Mouse (Mus musculus): ENCODE measurements at regions not wholly inside any gene's neighbourhood (a gene's known extent, or its start where the extent isn't known, plus 50 kb on each side); places are given as distances from the start of the nearest gene placed in this dataset.

- intact Hi-C loops (cut with DNase I), result no loop called here
- DNase-seq (ENCODE audit: low spot score in 2 of 2), result no peak
These were observed 122.6 kb upstream of the Usp24 start for GRCm38 (mm10) chr4:106193204-106193945.

DNA sequence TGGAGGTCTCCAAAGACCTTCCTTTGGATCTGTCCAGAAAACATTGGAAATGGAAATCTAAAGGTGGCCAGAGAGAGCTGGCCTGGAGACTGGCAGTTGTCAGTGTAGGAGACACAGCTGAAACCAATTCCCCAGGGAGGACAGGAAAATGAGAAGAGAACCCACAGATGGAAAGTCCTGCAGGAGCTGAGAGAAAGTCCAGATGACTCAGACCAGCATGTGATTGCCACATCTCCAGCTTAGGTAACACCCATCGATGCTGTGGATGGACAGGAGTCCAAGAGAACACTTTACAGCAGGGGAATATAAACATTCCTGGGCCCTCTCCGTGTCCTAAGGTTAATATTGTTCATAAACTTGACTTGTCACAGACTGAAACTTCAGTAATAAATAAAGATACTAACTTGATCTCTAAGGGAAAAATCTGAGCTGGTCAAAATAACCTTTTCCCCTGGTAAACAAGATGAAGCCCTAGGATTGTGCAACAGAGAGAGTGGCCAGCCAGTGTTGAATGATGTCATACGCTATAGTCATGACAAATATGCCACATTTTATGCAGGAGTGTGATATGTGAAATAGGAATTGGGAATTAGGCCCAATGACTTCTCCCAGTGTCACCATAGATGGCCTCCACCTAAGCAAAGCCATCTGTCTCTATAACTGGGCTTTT is 120.4 kb upstream of the Usp24 start:
- DNase-seq (ENCODE audit: low spot score in 2 of 2), result no peak
- intact Hi-C loops (cut with DNase I), result no loop called here

GRCm38 (mm10) chr4:106199833-106200232 is 116.2 kb upstream of the Usp24 start:
- intact Hi-C loops (cut with DNase I), result no loop called here
- DNase-seq (ENCODE audit: low spot score in 2 of 2), result peak in 1 of 2 experiments; percentile 44

DNA sequence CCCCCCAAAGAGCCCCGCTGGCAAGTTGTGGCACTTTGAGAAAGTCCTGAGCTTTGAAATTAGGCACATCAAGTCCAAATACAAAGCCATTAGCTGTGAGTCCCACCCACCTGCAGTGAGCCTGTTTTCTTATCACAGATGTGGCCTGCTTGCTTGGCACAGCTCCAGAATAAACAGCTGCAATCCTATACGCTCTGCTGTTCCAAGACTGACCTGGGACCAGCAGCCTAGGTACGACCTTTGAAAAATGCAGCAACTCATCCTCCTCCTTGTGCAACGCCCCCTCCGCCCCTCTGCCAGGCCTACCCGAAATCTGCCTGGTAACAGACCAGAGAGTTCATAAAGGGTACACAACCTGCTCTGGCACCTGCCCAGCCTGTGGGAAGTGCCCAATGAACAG is 115.8 kb upstream of the Usp24 start:
- intact Hi-C loops (cut with DNase I), result no loop called here
- no peak for DNase-seq (ENCODE audit: low spot score in 2 of 2)

GRCm38 (mm10) chr4:106202554-106202953 is 113.5 kb upstream of the Usp24 start:
- DNase-seq (ENCODE audit: low spot score in 2 of 2), result no peak
- intact Hi-C loops (cut with DNase I), result no loop called here

DNA sequence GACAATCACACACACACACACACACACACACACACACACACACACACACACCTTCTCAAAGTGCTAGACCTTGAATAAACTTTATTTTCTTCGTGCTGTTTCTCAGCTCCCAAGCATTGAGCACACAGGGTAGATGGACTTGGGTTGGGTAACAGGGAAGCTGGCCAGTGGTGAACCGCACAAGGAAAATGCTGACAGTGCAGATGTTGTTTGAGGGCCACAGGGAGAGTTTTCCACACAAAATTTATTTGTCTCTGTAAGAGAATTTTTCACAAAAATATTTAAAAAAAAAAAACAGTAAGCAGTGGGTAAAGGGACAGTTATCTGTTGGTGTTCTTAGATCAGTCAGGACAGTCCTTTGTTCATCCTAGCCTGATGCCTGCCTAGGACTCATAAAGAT is 110.8 kb upstream of the Usp24 start:
- no peak for DNase-seq (ENCODE audit: low spot score in 2 of 2)
- intact Hi-C loops (cut with DNase I), result no loop called here

- DNase-seq (ENCODE audit: low spot score in 2 of 2), result no peak
- intact Hi-C loops (cut with DNase I), result no loop called here
These were observed 110.0 kb upstream of the Usp24 start for GRCm38 (mm10) chr4:106206023-106206422.

- intact Hi-C loops (cut with DNase I), result no loop called here
- no peak for DNase-seq (ENCODE audit: low spot score in 2 of 2)
These were observed 106.5 kb upstream of the Usp24 start for GRCm38 (mm10) chr4:106209465-106209864.

DNA sequence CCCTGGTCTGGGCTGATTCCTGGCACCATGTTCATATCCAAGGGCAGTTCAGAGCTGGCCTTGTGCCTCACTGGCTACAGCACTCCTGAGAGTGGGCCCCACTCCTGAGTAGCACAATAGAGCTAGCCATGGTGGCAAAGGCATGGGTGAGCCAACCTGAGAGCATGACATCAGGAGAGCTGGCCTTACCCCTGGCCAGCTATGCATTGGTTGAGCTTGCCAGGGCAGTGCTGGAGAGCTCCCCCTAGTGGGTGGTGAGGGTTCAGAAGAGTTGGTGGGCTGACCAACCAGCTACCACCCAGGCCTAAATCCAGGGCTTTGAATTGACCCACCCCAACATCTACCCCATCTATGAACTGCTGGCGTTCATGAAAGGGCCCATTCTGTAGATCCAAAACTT is 106.0 kb upstream of the Usp24 start:
- intact Hi-C loops (cut with DNase I), result no loop called here
- no peak for DNase-seq (ENCODE audit: low spot score in 2 of 2)

- intact Hi-C loops (cut with DNase I), result no loop called here
- DNase-seq (ENCODE audit: low spot score in 2 of 2), result no peak
These were observed 101.8 kb upstream of the Usp24 start for GRCm38 (mm10) chr4:106214170-106214569.

GRCm38 (mm10) chr4:106220621-106221020 is 95.4 kb upstream of the Usp24 start:
- no peak for DNase-seq (ENCODE audit: low spot score in 2 of 2)
- intact Hi-C loops (cut with DNase I), result no loop called here

DNA sequence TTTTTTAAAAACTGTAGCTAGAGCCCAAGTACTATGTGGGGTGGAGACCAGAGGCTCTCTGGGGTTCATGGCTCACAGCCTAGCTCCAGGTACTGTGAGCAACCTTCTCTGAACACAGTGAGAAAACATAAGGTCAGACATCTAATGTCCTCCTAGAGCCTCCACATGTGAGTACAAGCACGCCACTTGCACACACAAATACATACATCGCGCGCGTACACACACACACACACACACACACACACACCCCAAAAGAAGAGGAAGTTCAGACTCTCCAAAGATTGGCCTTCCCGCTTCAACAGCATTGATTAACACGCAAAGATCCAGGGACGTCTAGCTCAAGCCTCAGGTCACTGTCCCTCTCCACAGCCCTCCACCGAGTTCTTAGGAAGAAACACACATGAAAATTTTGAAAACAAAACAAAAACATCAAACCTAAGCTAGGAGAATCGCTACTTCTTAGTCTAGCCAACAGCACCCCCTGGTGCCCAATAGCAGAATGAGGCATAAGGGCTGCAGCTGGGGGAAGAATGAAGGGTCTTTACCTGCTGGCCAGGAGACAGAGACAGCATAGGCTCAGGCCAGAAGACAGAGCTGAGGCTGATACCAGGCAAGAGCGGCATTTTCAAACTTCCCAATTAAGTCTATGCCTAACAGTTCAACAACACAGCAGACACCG is 90.7 kb upstream of the Usp24 start:
- DNase-seq (ENCODE audit: low spot score in 2 of 2), result peak; percentile 59
- intact Hi-C loops (cut with DNase I), result loop anchor here (1.0 to 5.0 kb wide), 3 partner anchors 1073 to 1313 kb away; partner anchors contain the start of gene Fyb2

DNA sequence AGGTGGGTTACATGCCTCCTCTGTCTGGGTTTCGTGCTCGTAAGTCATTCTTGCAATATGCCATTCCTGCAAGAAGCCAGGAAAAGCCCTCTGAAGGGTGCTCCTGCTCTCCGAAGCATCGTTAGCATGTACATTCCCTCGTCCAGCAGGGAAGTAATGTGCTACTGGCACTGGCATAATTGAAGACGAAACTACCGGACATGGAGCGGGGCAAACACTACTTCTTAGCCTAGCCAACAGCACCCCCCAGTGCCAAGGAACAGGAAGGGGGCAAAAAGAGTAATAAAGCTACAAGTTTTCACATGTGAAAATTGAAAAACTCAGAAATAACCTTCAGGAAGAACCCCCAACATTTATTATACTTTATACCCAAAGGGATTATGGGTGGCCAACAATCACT is 88.6 kb upstream of the Usp24 start:
- intact Hi-C loops (cut with DNase I), result loop anchor here (5.0 kb wide), 2 partner anchors 1195 to 1315 kb away; partner anchors contain the start of gene Fyb2
- DNase-seq (ENCODE audit: low spot score in 2 of 2), result peak in 1 of 2 experiments; percentile 37

DNA sequence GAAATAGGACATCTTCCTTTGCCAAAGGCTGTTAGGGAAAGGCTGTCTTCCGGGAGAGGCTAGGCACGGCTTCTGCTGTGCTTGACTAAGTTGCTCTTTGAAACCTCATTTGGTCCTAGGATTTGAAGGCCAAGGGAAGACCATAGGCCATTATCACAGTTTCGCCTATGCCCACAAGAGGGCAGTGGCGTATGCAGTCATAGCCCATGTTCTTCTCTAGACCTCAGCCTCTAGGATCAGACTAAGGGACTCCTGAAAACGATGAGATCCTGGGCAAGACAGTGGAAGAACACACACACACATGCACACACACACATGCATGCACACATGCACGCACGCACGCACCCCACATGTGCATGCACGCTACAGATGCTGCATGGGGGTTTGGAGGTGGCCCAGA is 87.5 kb upstream of the Usp24 start:
- peak; percentile 78 to 83 for DNase-seq (ENCODE audit: low spot score in 2 of 2)
- intact Hi-C loops (cut with DNase I), result loop anchor here (1.0 to 5.0 kb wide), 4 partner anchors 88 to 1316 kb away; partner anchors contain the start of genes Fyb2 and Usp24

GRCm38 (mm10) chr4:106229526-106229925 is 86.5 kb upstream of the Usp24 start:
- intact Hi-C loops (cut with DNase I), result loop anchor here (2.0 to 5.0 kb wide), 3 partner anchors 87 to 1317 kb away; partner anchors contain the start of genes Fyb2 and Usp24
- DNase-seq (ENCODE audit: low spot score in 2 of 2), result no peak

- intact Hi-C loops (cut with DNase I), result no loop called here
- DNase-seq (ENCODE audit: low spot score in 2 of 2), result peak; percentile 46 to 71
These were observed 83.5 kb upstream of the Usp24 start for GRCm38 (mm10) chr4:106232499-106232970.

DNA sequence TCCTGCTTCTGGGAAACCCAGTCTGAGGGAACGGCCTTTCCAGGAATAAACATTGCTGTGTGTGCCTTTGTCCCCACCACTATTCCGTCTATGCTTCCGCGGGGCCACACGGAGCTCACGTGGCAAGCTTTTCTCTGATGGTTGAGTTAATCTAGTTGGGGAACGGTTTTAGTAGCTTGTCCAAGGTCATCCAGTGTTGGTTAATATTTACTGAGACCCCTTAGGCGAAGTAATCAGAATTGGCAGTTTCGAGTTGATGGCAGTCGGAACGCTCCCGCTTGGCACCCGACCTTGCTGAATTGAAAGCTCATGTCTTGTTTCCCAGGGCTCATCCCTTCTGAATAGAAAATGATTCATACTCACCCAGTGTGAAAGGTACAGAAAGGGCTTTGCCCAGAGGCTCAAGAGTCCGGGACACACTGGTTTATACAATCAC is 71.6 kb upstream of the Usp24 start:
- no peak for DNase-seq (ENCODE audit: low spot score in 2 of 2)
- intact Hi-C loops (cut with DNase I), result no loop called here

- no peak for DNase-seq (ENCODE audit: low spot score in 2 of 2)
- intact Hi-C loops (cut with DNase I), result loop anchor here (5.0 kb wide), 1 partner anchor 127 kb away; no protein-coding TSS in a partner anchor
These were observed 71.0 kb upstream of the Usp24 start for GRCm38 (mm10) chr4:106244826-106245510.

DNA sequence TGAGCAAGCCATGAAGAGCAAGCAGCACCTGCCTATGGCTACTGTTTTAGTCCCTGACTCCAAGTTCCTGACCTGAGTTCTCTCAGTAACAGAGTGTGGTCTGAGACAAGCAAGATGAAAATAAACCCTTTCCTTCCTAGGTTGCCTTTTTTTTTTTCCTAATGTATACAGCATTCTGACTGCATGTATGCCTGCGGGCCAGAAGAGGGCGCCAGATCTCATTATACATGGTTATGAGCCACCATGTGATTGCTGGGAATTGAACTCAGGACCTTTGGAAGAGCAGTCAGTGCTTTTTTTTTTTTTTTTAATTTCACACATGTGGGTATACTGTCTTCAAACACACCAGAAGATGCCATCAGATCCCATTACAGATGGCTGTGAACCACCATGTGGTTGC is 69.3 kb upstream of the Usp24 start:
- no peak for DNase-seq (ENCODE audit: low spot score in 2 of 2)
- intact Hi-C loops (cut with DNase I), result loop anchor here (5.0 kb wide), 1 partner anchor 126 kb away; no protein-coding TSS in a partner anchor
